Mouse (Mus musculus) bone marrow, adult 2 months (tissue): ENCODE results near the gene Mvb12b. TPM values are rescaled to one million over a fixed set of nuclear protein-coding genes. Genes with fewer than 3 reads are reported as not detected.

Experiments
- H3K27ac ChIP-seq: fragments of 200-500 bp; 2 replicates; pipeline ENCODE4 v1.5.1; 2012; ENCODE audit warnings: low read depth, mild to moderate bottlenecking, control low read depth, inconsistent platforms, low read length; ENCODE audit not compliant: control insufficient read depth, poor library complexity, insufficient read depth
- H3K4me1 ChIP-seq: fragments of 200-500 bp; 2 replicates; pipeline ENCODE4 v1.6.1; 2011; ENCODE audit warnings: low read length; ENCODE audit not compliant: control insufficient read depth, insufficient read depth
- H3K4me3 ChIP-seq: fragments of 200-500 bp; replicated peaks from 2 replicates; pipeline ENCODE3; 2011; ENCODE audit warnings: mild to moderate bottlenecking, low read depth, low read length, control low read depth; ENCODE audit not compliant: control insufficient read depth
- CTCF ChIP-seq: fragments of 200-500 bp; IDR thresholded peaks from 2 replicates; pipeline ENCODE4 v1.5.1; 2011; ENCODE audit warnings: low read length, control low read depth; ENCODE audit not compliant: control insufficient read depth, insufficient read depth
- POLR2A ChIP-seq: fragments of 200-500 bp; IDR thresholded peaks from 2 replicates; pipeline ENCODE4 v1.6.1; 2011; ENCODE audit warnings: low read depth, mild to moderate bottlenecking, control low read depth, low read length, borderline replicate concordance; ENCODE audit not compliant: control insufficient read depth
- WGBS: fragments of 180-500 bp; shearing (Covaris S2); methylation state at CpG from one replicate; pipeline ENCODE4 v1.1.7; 2018; 5-methylcytosine and 5-hydroxymethylcytosine counted together
- polyA plus RNA-seq: library from polyadenylated mRNA; stranded (reverse); fragments of >200 nt; gene quantifications from 2 replicates; pipeline ENCODE4 v1.2.4, GENCODE M21; 2011; ENCODE audit warnings: low replicate concordance; ENCODE audit not compliant: missing spikeins, insufficient read depth, insufficient read length

Mvb12b gene
- polyA plus RNA-seq, 1 experiment: 38.3 TPM

- H3K4me1 ChIP-seq: no peaks in the 10 kb centered on the region
- no peak overlapping the region for H3K4me3 ChIP-seq
- no peak overlapping the region for H3K27ac ChIP-seq
- whole genome bisulfite sequencing: 92% methylated on average over 9 of the region's 9 CpGs
- no peak for TF ChIP-seq CTCF
- TF ChIP-seq POLR2A: no peak
These were observed 98.0 kb downstream of the Mvb12b start for GRCm38 (mm10) chr2:33789732-33790131.

- WGBS: 85% methylated on average over 6 of the region's 6 CpGs
- Histone ChIP-seq H3K4me1 (no peaks in the 10 kb centered on the region), H3K4me3 (no peak overlapping the region), H3K27ac (no peak overlapping the region)
- TF ChIP-seq POLR2A (no peak), CTCF (no peak)
These were observed 98.5 kb downstream of the Mvb12b start for GRCm38 (mm10) chr2:33789279-33789678.

GRCm38 (mm10) chr2:33788851-33789250 is 98.9 kb downstream of the Mvb12b start:
- no peak overlapping the region for H3K27ac ChIP-seq
- WGBS: 89% methylated on average over 7 of the region's 7 CpGs
- no peaks in the 10 kb centered on the region for H3K4me1 ChIP-seq
- no peak overlapping the region for H3K4me3 ChIP-seq
- TF ChIP-seq POLR2A: no peak
- TF ChIP-seq CTCF: no peak

- no peaks in the 10 kb centered on the region for H3K4me1 ChIP-seq
- H3K27ac ChIP-seq: no peak overlapping the region
- 86% methylated on average over 13 of the region's 13 CpGs for WGBS
- TF ChIP-seq POLR2A (no peak), CTCF (no peak)
- H3K4me3 ChIP-seq: no peak overlapping the region
These were observed 99.6 kb downstream of the Mvb12b start for GRCm38 (mm10) chr2:33788131-33788530.

GRCm38 (mm10) chr2:33786064-33786463 is 101.7 kb downstream of the Mvb12b start:
- no peak overlapping the region for H3K4me3 ChIP-seq
- WGBS: 94% methylated on average over 6 of the region's 6 CpGs
- TF ChIP-seq POLR2A (no peak), CTCF (no peak)
- no peak overlapping the region for H3K27ac ChIP-seq
- H3K4me1 ChIP-seq: no peaks in the 10 kb centered on the region

- H3K4me3 ChIP-seq: no peak overlapping the region
- H3K4me1 ChIP-seq: no peaks in the 10 kb centered on the region
- 89% methylated on average over 13 of the region's 13 CpGs for WGBS
- TF ChIP-seq CTCF (no peak), POLR2A (no peak)
- H3K27ac ChIP-seq: no peak overlapping the region
These were observed 102.2 kb downstream of the Mvb12b start for GRCm38 (mm10) chr2:33785596-33785995.

- WGBS: 89% methylated on average over 1 of the region's 1 CpGs
- H3K4me3 ChIP-seq: no peak overlapping the region
- TF ChIP-seq CTCF: no peak
- TF ChIP-seq POLR2A: no peak
- H3K4me1 ChIP-seq: no peaks in the 10 kb centered on the region
- H3K27ac ChIP-seq: no peak overlapping the region
These were observed 103.0 kb downstream of the Mvb12b start for GRCm38 (mm10) chr2:33784721-33785120.

- 88% methylated on average over 7 of the region's 7 CpGs for WGBS
- Histone ChIP-seq H3K4me1 (no peaks in the 10 kb centered on the region), H3K4me3 (no peak overlapping the region), H3K27ac (no peak overlapping the region)
- TF ChIP-seq CTCF: no peak
- no peak for TF ChIP-seq POLR2A
These were observed 104.3 kb downstream of the Mvb12b start for GRCm38 (mm10) chr2:33783419-33783818.
